Mouse (Mus musculus): Measurements from ENCODE around the gene Ptpn11. TPM values are rescaled to one million over a fixed set of nuclear protein-coding genes. Genes with fewer than 3 reads are reported as not detected.

The Ptpn11 gene
- polyA plus RNA-seq, 1 experiment from 2014 or later, result 25.6 TPM

DNA sequence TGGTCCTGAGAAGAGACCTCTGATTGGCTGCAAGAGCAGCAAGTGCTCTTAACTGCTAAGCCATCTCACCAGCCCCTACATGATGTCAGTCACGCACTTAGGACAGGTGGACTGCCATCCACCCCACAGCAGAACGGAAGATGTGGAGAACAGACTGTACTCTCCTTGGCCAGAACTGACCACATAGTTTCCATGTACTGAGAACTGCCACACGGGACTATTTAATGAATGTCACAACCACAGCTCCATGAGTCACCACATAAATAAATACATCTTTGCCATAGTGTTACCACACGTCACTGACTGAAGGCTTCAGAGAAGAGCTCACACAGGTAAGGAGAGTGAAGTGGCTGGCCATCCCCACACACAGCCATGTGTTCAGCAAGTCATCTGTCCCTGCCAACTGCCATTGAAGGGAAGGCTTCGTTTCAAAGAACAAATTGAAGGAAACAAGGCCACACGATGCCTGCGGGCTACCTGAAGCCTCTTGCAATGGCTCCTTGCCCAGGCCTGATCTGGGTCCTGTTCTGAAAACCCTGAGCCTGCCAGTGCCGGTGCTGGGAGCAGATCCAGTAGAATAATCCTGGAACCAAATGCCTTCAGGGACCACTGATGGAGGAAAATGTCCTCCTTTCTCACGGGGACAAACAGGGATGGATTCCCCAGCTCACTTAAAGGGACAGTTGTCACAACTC lies 90.2 kb downstream of the Ptpn11 start:
- TF ChIP-seq CTCF (IDR thresholded peaks at IDR 0.05; ENCODE audit: low read depth), result no peak
- Histone ChIP-seq H3K4me3 (ENCODE audit: low read depth, low read length) (no peak overlapping the region), H3K27me3 (ENCODE audit: insufficient read depth, low read length) (no peaks in the 10 kb centered on the region), H3K36me3 (ENCODE audit: insufficient read depth) (no peaks in the 10 kb centered on the region), H3K9me3 (ENCODE audit: low read depth, low read length) (no peaks in the 10 kb centered on the region), H3K4me1 (ENCODE audit: insufficient read depth) (no peaks in the 10 kb centered on the region), H3K4me2 (no peak overlapping the region), H3K9ac (no peak overlapping the region), H3K27ac (ENCODE audit: low read depth) (no peak overlapping the region)
- DNase-seq, result no peak
- no peak for ATAC-seq (ENCODE audit: insufficient read depth)
- WGBS, result 73% methylated on average over 9 of the region's 9 CpGs

DNA sequence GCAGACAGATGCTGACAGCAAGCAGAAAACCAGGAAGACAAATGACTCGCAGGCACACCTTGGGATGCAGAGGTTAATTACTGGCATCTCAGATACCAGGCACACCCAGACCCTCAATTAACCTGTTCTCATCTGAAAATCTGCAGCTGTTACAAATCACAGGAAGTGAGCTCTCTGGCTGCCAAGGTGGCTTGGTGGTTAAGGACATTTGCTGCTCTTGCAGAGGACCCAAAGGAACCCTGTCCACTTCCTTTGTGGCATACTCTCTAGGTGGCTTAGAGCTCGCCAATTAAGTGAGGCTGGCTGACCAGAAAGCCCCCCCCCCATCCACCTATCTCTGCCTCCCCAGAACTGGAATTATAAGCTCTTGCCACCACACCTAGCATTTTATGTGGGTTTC lies 91.1 kb downstream of the Ptpn11 start:
- Histone ChIP-seq H3K4me1 (ENCODE audit: insufficient read depth) (no peaks in the 10 kb centered on the region), H3K27ac (ENCODE audit: low read depth) (no peak overlapping the region), H3K9ac (no peak overlapping the region), H3K36me3 (ENCODE audit: insufficient read depth) (no peaks in the 10 kb centered on the region), H3K4me3 (ENCODE audit: low read depth, low read length) (no peak overlapping the region), H3K4me2 (no peak overlapping the region), H3K9me3 (ENCODE audit: low read depth, low read length) (no peaks in the 10 kb centered on the region), H3K27me3 (ENCODE audit: insufficient read depth, low read length) (no peaks in the 10 kb centered on the region)
- TF ChIP-seq CTCF (IDR thresholded peaks at IDR 0.05; ENCODE audit: low read depth), result no peak
- no peak for DNase-seq
- ATAC-seq (ENCODE audit: insufficient read depth), result no peak
- 48% methylated on average over 2 of the region's 2 CpGs for WGBS

DNA sequence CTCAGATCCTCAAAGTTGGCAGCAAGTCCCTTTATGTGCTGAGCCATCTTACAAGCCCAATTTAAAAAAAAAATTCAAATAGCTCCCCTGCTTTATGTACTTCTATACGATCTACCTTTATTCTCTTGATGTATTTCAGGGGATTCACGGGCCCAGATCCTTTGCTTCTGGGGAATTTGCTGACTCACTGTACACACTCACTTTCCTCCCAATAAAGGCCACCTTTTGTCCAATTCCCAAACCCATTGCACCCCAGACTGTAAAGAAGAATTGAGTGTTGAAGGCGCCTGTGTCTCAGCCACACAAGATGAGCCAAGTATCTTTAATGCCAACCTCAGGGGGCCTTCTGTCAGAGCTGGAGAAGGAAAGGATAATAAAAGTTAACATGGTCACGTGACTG lies 93.2 kb downstream of the Ptpn11 start:
- no peak for DNase-seq

DNA sequence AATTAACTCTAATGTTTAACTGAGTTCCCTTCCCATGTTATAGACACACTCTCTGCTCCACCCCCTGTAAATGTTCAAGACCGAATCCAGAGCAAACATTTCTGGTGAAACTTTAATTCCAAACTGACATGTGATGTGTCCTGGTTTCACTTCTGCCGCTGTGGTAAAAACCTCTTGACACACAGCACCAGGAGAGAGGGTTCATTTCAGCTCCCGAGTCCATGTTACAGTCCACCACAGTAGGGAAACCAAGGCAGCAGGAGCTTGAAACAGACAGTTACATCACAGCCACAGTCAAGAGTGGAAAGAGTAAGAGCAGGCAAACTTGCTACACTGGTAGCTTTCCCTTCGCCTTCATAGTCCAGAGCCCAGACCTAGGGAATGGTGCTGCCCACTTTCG lies 94.5 kb downstream of the Ptpn11 start:
- no peak for DNase-seq
- H3K27ac ChIP-seq (ENCODE audit: low read depth), result no peak overlapping the region
- no peak overlapping the region for H3K9ac ChIP-seq
- H3K4me2 ChIP-seq, result no peak overlapping the region
- H3K27me3 ChIP-seq (ENCODE audit: insufficient read depth, low read length), result no peaks in the 10 kb centered on the region
- 86% methylated on average over 5 of the region's 5 CpGs for WGBS
- no peak for ATAC-seq (ENCODE audit: insufficient read depth)
- H3K36me3 ChIP-seq (ENCODE audit: insufficient read depth), result no peaks in the 10 kb centered on the region
- TF ChIP-seq CTCF (IDR thresholded peaks at IDR 0.05; ENCODE audit: low read depth), result no peak
- no peak overlapping the region for H3K4me3 ChIP-seq (ENCODE audit: low read depth, low read length)
- no peaks in the 10 kb centered on the region for H3K4me1 ChIP-seq (ENCODE audit: insufficient read depth)
- H3K9me3 ChIP-seq (ENCODE audit: low read depth, low read length), result no peaks in the 10 kb centered on the region

More for the DNA sequence above, 93.2 kb downstream of the Ptpn11 start:
- Histone ChIP-seq H3K27ac (ENCODE audit: low read depth) (no peak overlapping the region), H3K9me3 (ENCODE audit: low read depth, low read length) (no peaks in the 10 kb centered on the region), H3K9ac (no peak overlapping the region), H3K4me2 (no peak overlapping the region), H3K4me1 (ENCODE audit: insufficient read depth) (no peaks in the 10 kb centered on the region), H3K27me3 (ENCODE audit: insufficient read depth, low read length) (no peaks in the 10 kb centered on the region), H3K4me3 (ENCODE audit: low read depth, low read length) (no peak overlapping the region), H3K36me3 (ENCODE audit: insufficient read depth) (no peaks in the 10 kb centered on the region)
- no peak for TF ChIP-seq CTCF (IDR thresholded peaks at IDR 0.05; ENCODE audit: low read depth)
- ATAC-seq (ENCODE audit: insufficient read depth), result no peak
- 74% methylated on average over 4 of the region's 4 CpGs for WGBS

DNA sequence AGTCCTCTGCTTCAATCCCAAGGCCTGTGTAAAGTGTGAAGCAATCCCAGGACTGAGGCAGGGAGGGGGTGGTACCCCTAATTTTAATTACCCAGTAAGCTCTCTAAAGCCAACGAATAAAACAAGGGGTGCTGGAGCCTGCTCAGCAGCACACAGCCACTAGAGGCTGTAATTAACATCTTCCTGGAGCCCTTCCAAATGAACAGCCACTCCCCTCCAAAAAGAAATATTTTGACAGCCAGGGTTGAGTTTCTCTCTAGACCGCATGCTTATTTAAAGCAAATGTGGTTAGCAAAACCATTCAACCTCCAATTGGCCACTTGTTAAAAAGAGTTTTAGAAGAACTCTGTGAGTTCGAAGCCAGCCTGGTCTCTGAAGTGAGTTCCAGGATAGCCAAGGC lies 97.9 kb downstream of the Ptpn11 start:
- Histone ChIP-seq H3K27ac (ENCODE audit: low read depth) (no peak overlapping the region), H3K9ac (no peak overlapping the region), H3K4me1 (ENCODE audit: insufficient read depth) (no peaks in the 10 kb centered on the region), H3K4me3 (ENCODE audit: low read depth, low read length) (no peak overlapping the region), H3K4me2 (no peak overlapping the region), H3K9me3 (ENCODE audit: low read depth, low read length) (peaks cover 4% of the 10 kb centered on the region; the same call in 1 of the 2 replicates), H3K36me3 (ENCODE audit: insufficient read depth) (no peaks in the 10 kb centered on the region), H3K27me3 (ENCODE audit: insufficient read depth, low read length) (no peaks in the 10 kb centered on the region)
- DNase-seq, result no peak
- TF ChIP-seq CTCF (IDR thresholded peaks at IDR 0.05; ENCODE audit: low read depth), result no peak
- 69% methylated on average over 3 of the region's 3 CpGs for WGBS
- ATAC-seq (ENCODE audit: insufficient read depth), result no peak

DNA sequence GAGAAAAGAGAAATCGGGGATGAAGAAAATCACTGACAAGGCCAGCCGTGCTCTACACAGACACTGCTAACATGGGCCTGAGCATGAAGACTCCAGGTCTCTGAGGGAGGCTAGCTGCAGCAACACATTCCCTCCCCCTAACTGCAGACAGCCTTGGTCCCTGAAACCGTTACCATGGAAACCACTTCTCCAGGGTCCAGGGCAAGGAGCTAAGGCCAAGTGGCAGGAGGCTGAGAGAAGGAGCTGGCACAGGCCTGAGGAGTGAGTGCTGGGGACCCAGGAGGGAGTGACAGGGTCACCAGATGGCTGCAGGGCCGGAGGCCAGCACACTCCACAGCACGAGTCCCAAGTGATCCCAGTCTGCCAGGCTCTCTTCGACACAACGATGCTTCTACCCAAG lies 101.5 kb downstream of the Ptpn11 start:
- H3K36me3 ChIP-seq (ENCODE audit: insufficient read depth), result no peaks in the 10 kb centered on the region
- no peaks in the 10 kb centered on the region for H3K4me1 ChIP-seq (ENCODE audit: insufficient read depth)
- H3K4me2 ChIP-seq, result no peak overlapping the region
- H3K4me3 ChIP-seq (ENCODE audit: low read depth, low read length), result no peak overlapping the region
- no peak for ATAC-seq (ENCODE audit: insufficient read depth)
- no peak for TF ChIP-seq CTCF (IDR thresholded peaks at IDR 0.05; ENCODE audit: low read depth)
- H3K27me3 ChIP-seq (ENCODE audit: insufficient read depth, low read length), result no peaks in the 10 kb centered on the region
- no peak for DNase-seq
- H3K9me3 ChIP-seq (ENCODE audit: low read depth, low read length), result peaks cover 4% of the 10 kb centered on the region; the same call in 1 of the 2 replicates
- WGBS, result 69% methylated on average over 7 of the region's 7 CpGs
- H3K9ac ChIP-seq, result no peak overlapping the region
- H3K27ac ChIP-seq (ENCODE audit: low read depth), result no peak overlapping the region

DNA sequence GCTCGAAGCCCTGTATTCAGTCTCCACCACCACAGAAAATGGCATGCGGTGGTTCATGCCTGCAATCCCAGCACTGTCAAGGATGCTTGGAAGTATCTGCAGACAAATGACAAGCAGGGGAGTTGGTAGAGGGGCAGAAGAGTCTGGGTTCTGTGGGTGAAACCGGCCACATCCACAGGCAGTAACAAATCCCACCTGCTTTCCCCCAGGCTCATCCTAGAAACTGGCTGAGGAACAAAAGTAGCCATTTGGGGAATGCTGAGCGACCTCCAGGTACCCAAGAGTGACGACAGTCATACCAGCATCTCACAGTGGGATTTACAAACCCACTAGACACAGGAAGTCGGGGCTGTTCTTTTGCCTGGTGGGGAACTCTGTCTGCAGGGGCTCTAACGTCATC lies 103.5 kb downstream of the Ptpn11 start:
- Histone ChIP-seq H3K4me2 (no peak overlapping the region), H3K9me3 (ENCODE audit: low read depth, low read length) (peaks cover 4% of the 10 kb centered on the region; the same call in 1 of the 2 replicates), H3K36me3 (ENCODE audit: insufficient read depth) (no peaks in the 10 kb centered on the region), H3K27ac (ENCODE audit: low read depth) (no peak overlapping the region), H3K4me1 (ENCODE audit: insufficient read depth) (no peaks in the 10 kb centered on the region), H3K27me3 (ENCODE audit: insufficient read depth, low read length) (no peaks in the 10 kb centered on the region), H3K4me3 (ENCODE audit: low read depth, low read length) (no peak overlapping the region), H3K9ac (no peak overlapping the region)
- DNase-seq, result no peak
- no peak for ATAC-seq (ENCODE audit: insufficient read depth)
- no peak for TF ChIP-seq CTCF (IDR thresholded peaks at IDR 0.05; ENCODE audit: low read depth)
- 51% methylated on average over 7 of the region's 7 CpGs for WGBS
